Mouse (Mus musculus): ENCODE data around the gene Rhbdd2. TPM values are rescaled to one million over a fixed set of nuclear protein-coding genes. Genes with fewer than 3 reads are reported as not detected.

Gene Rhbdd2
- total RNA-seq, 4 experiments from 2014 or later, result 10.3 to 14.7 (median 13.5) TPM

DNA sequence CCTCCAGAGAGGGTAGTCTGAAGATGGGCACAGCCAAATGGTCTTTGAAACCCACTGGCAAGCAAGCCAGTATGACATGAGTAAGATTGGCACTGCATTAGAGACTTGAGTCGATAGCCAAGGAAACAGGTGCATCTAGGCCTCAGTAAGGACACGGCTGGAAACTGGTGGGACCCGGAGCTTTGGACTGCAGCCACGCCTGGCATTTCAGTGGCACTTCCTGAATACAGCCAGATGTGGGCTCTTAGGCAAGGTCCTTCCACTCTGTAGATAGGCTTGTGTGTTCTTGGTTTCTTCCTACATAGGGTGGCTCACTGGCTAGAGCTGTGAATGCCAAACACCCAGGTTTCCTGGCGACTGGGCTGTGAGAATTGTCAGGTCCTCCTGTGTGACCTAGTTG is 12.9 kb downstream of the Rhbdd2 start:
- no peak for DNase-seq (ENCODE audit: low spot score in 2 of 2)

GRCm38 (mm10) chr5:135646038-135646437 is 13.6 kb downstream of the Rhbdd2 start:
- DNase-seq (ENCODE audit: low spot score in 2 of 2), result no peak

DNA sequence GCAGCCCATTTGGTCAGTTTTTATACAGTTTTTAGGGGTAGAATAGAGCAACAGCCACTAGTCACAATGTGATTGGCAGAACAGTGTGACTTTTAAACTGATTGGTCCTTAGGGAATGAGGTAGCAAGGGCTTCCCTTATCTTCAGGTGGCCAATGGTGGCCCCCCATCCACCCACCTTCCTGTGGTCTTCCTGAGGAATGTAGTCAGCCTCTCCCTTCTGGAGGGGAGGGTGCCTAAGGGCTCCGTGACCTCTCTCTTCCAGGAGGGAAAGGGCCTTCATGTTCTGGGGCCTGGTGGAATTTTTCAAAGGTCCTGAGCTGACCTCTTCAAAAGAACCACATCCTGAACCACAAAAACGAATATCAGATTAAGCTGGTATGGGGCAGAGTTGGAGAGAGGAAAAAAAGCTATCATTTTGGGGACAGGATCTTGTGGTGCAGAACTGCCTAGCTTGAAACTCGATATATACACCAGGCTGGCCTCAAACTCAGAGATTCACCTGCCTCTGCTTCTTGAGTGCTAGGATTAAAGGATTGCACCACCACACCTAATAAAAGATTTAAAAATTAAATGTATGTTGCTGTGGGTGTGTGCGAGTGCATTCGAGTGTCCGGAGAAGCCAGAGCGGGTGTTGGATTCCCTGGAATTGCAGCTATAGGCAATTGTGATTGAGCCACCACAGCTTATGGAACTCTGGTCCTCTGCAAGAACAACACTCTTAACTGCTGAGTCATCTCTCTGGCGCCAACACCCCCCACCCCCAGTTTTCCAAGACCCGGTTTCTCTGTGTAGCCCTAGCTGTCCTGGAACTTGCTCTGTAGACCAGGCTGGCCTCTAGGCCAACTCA is 16.3 kb downstream of the Rhbdd2 start:
- no peak for DNase-seq (ENCODE audit: low spot score in 2 of 2)

DNA sequence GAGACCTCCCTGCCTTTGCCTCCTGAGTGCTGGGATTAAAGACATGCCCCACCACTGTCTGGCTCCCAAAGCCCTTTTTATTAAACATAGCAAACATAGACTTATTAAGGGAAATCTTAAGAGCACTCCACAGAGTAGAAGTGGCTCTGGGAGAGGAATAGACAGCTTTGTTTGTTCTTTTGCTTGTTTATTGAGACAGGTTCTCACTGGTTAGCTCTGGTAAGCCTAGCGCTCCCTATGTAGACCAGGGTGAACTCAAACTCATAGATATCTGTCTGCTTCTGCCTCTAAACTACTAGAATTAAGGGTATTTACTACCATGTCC is 16.9 kb downstream of the Rhbdd2 start:
- DNase-seq (ENCODE audit: low spot score in 2 of 2), result no peak

DNA sequence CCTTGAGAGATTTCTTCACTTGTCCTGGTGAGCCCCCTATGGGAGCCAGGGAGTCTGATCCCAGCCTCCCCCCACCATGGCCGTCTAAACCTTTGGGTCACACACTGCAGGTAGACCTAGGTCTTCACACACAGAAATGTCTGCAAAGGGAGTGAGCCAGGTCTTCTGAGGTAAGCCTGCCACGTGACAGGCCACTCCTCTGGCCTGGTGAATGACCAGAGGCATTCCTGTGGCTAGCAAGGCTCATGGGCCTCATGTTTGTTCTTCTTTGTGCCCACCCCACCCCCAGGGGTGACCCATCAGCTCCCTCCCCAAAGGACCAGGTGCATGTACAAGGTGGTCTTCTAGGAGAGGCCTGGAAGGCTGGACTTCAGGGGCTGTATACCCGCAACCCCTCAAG is 19.1 kb downstream of the Rhbdd2 start:
- DNase-seq (ENCODE audit: low spot score in 2 of 2), result no peak

DNA sequence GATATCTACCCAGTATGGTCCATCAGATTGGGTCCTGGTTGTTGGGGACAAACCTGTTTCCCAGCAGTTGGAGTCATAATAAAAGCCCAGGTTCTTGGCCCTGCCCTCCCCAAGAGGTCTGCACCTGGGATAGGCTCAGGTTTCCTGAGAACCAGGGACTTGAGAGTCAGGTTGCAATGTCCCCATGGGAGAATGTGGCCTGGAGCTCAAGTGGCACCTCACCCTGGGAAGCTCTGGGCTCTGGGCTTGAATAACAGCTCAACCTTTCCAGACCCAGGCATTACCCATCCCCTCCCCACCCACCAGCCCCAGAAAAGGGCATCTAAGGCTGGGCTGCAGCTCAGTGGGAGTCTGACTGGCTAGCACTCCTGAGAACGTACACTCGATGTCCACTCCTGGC is 20.8 kb downstream of the Rhbdd2 start:
- DNase-seq (ENCODE audit: low spot score in 2 of 2), result peak; percentile 35 to 50

- no peak for DNase-seq (ENCODE audit: low spot score in 2 of 2)
Observed at GRCm38 (mm10) chr5:135656046-135656445, 23.6 kb downstream of the Rhbdd2 start.

DNA sequence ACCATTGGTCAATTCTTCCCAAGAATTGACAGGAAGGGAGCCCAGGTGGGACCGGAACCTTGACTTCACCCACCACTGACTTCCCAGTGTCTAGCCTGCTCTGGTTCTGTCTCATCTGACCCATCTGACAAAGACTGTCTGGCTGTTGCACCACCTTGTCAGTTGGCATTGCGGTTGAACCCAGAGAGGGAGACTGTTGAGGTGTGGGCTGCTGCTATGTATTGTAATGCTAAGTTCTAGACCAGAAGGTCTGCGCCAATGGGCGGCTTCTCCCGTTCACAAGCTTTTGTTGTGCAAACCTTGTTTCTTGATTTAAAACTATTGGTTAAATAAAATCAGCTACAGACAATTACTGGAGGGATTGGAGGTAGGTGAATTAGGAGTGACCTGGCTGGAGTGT is 24.7 kb downstream of the Rhbdd2 start:
- DNase-seq (ENCODE audit: low spot score in 2 of 2), result no peak

GRCm38 (mm10) chr5:135657703-135658373 is 25.4 kb downstream of the Rhbdd2 start:
- DNase-seq (ENCODE audit: low spot score in 2 of 2), result no peak

GRCm38 (mm10) chr5:135659956-135660355 is 27.5 kb downstream of the Rhbdd2 start:
- no peak for DNase-seq (ENCODE audit: low spot score in 2 of 2)

DNA sequence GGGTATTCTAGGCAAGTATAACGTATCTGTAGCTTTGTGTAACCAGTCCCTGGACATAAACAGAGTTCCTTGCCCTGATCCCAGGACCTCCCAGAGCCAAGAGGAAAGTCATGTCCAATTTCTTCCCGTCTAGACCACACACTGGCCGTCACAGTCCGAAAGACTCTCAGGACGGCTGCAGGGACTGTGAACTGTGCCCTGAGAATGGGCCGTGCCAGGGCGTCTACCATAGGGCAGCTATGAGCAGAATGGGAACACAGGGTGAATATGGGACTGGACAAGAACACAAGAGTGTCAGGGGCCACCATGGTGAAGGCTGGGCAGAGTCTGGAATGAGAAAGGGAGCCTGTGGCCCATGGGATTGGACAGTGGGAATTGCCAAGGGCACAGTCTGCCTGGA is 28.1 kb downstream of the Rhbdd2 start:
- no peak for DNase-seq (ENCODE audit: low spot score in 2 of 2)

DNA sequence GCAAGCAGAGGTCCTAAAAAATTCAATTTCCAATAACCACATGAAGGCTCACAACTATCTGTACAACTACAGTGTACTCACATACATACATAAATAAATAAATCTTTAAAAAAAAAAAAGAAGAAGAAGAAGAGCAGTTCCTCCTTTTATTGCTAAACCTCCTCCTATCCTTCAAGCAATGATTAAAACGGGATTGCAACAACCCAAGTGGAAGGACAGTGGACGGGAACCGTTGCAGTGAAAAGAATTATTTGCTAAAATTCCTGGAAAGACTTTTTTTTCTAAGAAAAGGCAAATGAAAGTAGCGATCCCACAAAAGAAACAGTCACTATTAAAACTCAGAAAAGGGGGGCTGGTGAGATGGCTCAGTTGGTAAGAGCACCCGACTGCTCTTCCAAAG is 34.5 kb downstream of the Rhbdd2 start:
- DNase-seq (ENCODE audit: low spot score in 2 of 2), result no peak

DNA sequence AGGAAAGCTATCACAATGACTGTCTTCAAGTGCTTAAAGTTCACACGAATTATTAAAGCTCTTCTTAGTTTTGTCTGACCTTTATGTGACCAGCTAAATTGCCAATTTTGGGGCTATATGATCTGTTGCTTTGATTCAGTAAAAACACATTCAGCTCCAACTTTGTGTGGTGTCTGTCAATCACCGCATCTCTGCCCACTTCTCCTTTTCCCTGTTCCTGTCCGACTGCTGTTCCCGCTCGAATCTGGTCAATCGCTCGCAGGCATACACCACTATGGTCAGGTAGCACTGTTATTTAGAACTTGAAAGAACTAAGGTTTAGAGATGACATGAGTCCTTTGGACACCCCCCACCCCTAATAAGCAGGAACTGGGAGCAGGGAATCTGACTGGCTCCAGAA is 35.7 kb downstream of the Rhbdd2 start:
- no peak for DNase-seq (ENCODE audit: low spot score in 2 of 2)

GRCm38 (mm10) chr5:135669741-135670275 is 37.4 kb downstream of the Rhbdd2 start, which contains the start of gene Por:
Gene Por (plus strand): TSS chr5:135670033.
- no peak for DNase-seq (ENCODE audit: low spot score in 2 of 2)

GRCm38 (mm10) chr5:135670881-135671280 is 38.5 kb downstream of the Rhbdd2 start:
- DNase-seq (ENCODE audit: low spot score in 2 of 2), result no peak

GRCm38 (mm10) chr5:135672509-135672908 is 40.1 kb downstream of the Rhbdd2 start:
- DNase-seq (ENCODE audit: low spot score in 2 of 2), result no peak

- DNase-seq (ENCODE audit: low spot score in 2 of 2), result peak in 1 of 2 experiments; percentile 41
Observed at GRCm38 (mm10) chr5:135672980-135673379, 40.6 kb downstream of the Rhbdd2 start.

DNA sequence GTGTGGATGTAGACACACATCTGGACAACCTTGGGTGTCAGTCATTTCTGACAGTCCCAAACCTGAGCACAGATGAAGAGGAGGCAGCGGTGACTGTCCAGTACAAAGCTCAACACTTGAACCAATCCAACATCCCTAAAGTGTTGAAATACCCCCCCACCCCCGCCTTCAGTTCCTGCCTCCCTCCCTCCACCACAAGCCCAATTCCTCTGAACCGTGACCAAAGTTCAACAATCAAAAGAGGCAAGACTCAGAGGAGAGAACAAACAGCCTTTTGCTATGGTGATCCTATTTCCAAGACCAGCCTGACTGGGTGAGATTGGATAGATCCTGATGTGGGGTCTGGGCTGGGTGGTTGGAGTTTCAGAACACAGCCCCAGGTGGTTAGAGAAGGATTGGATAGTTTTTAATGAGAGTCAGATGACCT is 41.9 kb downstream of the Rhbdd2 start:
- DNase-seq (ENCODE audit: low spot score in 2 of 2), result no peak

DNA sequence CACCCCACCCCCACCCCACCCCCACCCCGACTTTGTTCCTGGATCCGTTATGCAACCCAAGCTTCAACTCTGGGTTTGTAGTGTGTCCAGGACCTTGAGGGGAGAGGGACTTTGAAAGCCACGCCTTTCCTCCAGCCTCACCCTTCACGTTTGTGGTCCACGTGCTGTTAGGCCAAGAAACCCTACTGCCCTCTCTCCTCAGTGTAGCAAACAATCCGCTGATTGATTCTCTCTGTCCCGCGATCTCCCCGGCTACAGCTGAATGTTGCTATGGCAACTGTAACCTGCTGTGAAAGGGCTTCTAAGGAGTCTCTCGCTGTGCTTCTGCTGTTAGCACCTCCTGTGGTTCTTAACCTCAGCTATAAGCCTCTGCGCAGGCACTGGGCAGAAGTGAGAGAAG is 42.4 kb downstream of the Rhbdd2 start:
- peak; percentile 47 to 62 for DNase-seq (ENCODE audit: low spot score in 2 of 2)

DNA sequence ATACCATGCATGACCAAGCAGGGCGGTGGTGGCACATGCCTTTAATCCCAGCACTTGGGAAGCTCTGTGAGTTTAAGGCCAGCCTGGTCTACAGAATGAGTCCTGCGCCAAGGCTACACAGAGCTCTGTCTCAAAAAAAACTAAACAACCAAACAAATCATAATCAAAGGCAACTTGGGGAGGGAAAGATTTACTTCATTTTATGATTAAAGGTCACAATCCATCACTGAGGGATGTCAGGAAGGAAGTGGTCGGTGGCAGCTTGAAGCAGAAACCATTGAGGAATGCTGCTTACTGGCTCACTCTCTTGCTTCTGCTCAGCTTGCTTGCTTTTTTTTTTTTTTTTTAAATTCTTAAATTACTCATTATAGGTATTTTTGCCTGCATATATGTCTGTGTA is 44.3 kb downstream of the Rhbdd2 start:
- no peak for DNase-seq (ENCODE audit: low spot score in 2 of 2)

DNA sequence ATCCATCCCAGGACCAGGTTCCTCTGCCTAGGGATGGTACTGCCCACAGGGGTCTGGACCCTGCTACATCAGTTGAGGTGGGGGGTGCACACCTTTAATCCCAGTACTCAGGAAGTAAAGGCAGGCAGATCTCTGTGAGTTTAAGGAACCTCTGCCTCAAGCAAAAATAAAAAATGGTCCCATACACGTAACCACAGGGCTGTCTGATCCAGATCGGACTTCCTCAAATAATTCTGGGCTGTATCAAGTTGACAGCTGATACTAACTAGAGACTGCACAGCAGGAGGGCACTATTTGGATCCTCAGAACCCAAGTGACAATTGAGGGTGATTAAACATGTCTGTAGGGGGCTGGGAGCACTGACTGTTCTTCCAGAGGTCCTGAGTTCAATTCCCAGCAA is 44.8 kb downstream of the Rhbdd2 start:
- DNase-seq (ENCODE audit: low spot score in 2 of 2), result no peak

DNA sequence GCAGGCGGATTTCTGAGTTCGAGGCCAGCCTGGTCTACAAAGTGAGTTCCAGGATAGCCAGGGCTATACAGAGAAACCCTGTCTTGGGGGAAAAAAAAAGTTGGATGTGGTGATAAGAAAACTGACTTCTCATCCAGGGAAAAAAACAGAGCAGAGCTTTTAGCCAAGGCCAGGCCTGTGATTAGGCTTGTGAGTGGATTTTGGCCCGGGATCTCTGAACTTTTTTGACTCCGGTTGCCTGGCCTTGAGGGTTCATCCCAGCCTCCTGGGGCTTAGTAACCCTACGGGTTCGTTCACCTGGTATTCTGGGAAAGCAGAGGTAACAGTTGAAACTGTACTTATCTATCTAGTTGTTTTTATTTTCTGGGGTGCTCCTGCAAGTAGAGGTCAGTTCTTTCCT is 46.1 kb downstream of the Rhbdd2 start:
- DNase-seq (ENCODE audit: low spot score in 2 of 2), result no peak

All from gastrocnemius, adult 8-10 months (tissue).